Mouse (Mus musculus) small intestine, adult 2 months (tissue): ENCODE results near the gene Abcb11.

Experiments used
- CTCF ChIP-seq: fragments of 200-500 bp; IDR thresholded peaks from 2 replicates; pipeline ENCODE4 v1.5.1; 2012; ENCODE audit warnings: low read depth, mild to moderate bottlenecking, control low read depth, inconsistent platforms, low read length, moderate library complexity, mixed read lengths; ENCODE audit not compliant: insufficient replicate concordance, insufficient read length; ENCODE audit errors: extremely low read depth
- POLR2A ChIP-seq: fragments of 200-500 bp; IDR thresholded peaks from 2 replicates; pipeline ENCODE4 v1.6.1; 2012; ENCODE audit warnings: low read depth, mild to moderate bottlenecking, control low read depth, inconsistent platforms, low read length, moderate library complexity

GRCm38 (mm10) chr2:69212652-69213051, 129.8 kb downstream of the Abcb11 start:
- no peak for TF ChIP-seq POLR2A
- no peak for TF ChIP-seq CTCF
